Mouse (Mus musculus) liver, postnatal 0 days (tissue): Measurements from ENCODE around the gene Gm20696. TPM values are rescaled to one million over a fixed set of nuclear protein-coding genes. Genes with fewer than 3 reads are reported as not detected.

Experiments used
- ATAC-seq: fragments of 200-750 bp; cut with Nextera tagmentation; 2 replicates; pipeline ENCODE4 v1.8.0; 2017; ENCODE audit warnings: mild to moderate bottlenecking, moderate library complexity
- DNase-seq: peaks from one replicate; pipeline ENCODE4 v3.0.0-alpha.2; 2016
- H3K27ac ChIP-seq: fragments of 300-500 bp; sonication (generic); 2 replicates; pipeline ENCODE4 v1.5.1; 2014; ENCODE audit warnings: antibody characterized with exemption, moderate library complexity, mild to moderate bottlenecking, low read depth
- H3K27me3 ChIP-seq: fragments of 300-500 bp; sonication (generic); 2 replicates; pipeline ENCODE4 v1.6.1; 2014; ENCODE audit warnings: low read length, control low read depth, mixed read lengths; ENCODE audit not compliant: insufficient read depth
- H3K36me3 ChIP-seq: fragments of 300-500 bp; sonication (generic); replicated peaks from 2 replicates; pipeline ENCODE4 v1.6.1; 2014; ENCODE audit warnings: mild to moderate bottlenecking, control low read depth, low read length, moderate library complexity, mixed read lengths; ENCODE audit not compliant: insufficient read depth
- H3K4me1 ChIP-seq: fragments of 300-500 bp; sonication (generic); 2 replicates; pipeline ENCODE4 v1.6.1; 2014; ENCODE audit warnings: antibody characterized with exemption, mild to moderate bottlenecking, control low read depth; ENCODE audit not compliant: insufficient read depth
- H3K4me2 ChIP-seq: fragments of 300-500 bp; sonication (generic); 2 replicates; pipeline ENCODE4 v1.6.1; 2014; ENCODE audit warnings: low read depth, mild to moderate bottlenecking, low read length, moderate library complexity, mixed read lengths
- H3K4me3 ChIP-seq: fragments of 300-500 bp; sonication (generic); 2 replicates; pipeline ENCODE4 v1.5.1; 2014; ENCODE audit warnings: low read depth, low read length
- H3K9ac ChIP-seq: fragments of 300-500 bp; sonication (generic); replicated peaks from 2 replicates; pipeline ENCODE4 v1.6.1; 2014; ENCODE audit warnings: mild to moderate bottlenecking, moderate library complexity
- H3K9me3 ChIP-seq: fragments of 300-500 bp; sonication (generic); 2 replicates; pipeline ENCODE4 v1.6.1; 2016; ENCODE audit warnings: mild to moderate bottlenecking, control low read depth, low read length, mixed read lengths
- CTCF ChIP-seq: sonication (generic); IDR thresholded peaks from 2 replicates; pipeline ENCODE4 v1.5.1; 2016; ENCODE audit warnings: antibody characterized with exemption, low read depth
- EP300 ChIP-seq: IDR thresholded peaks from 2 replicates; pipeline ENCODE4 v1.6.1; 2016; ENCODE audit warnings: antibody characterized with exemption, low read depth, mild to moderate bottlenecking
- WGBS: fragments of 180-500 bp; shearing (Covaris S2); extraction: QIAGEN DNeasy Blood & Tissue Kit; methylation state at CpG from one replicate; pipeline ENCODE4 v1.1.7; 2014; ENCODE audit not compliant: insufficient replicate concordance; 5-methylcytosine and 5-hydroxymethylcytosine counted together
- polyA plus RNA-seq: library from polyadenylated mRNA; unstranded; fragments of >200 nt; fragmentation: Nextera tagmentation; extraction: Ambion mirVana; gene quantifications from 2 replicates; pipeline ENCODE4 v1.2.1, GENCODE M21; 2015

Gene Gm20696
- polyA plus RNA-seq, 1 experiment from 2014 or later, result 1.2 TPM

- Histone ChIP-seq H3K4me3 (no peak overlapping the region), H3K4me1 (peaks cover 27% of the 10 kb centered on the region), H3K9ac (no peak overlapping the region), H3K27me3 (no peaks in the 10 kb centered on the region), H3K36me3 (no peaks in the 10 kb centered on the region), H3K27ac (no peak overlapping the region), H3K9me3 (no peaks in the 10 kb centered on the region), H3K4me2 (peak overlapping the region; percentile 15; the same call in 1 of the 2 replicates)
- peak; percentile 34 for TF ChIP-seq CTCF
- TF ChIP-seq EP300, result no peak
- WGBS, result 28% methylated on average over 3 of the region's 3 CpGs
- DNase-seq (no peak), ATAC-seq (no peak)
Measured at GRCm38 (mm10) chr6:99492937-99493336, 173.7 kb downstream of the Gm20696 start.

- ATAC-seq (no peak), DNase-seq (no peak)
- Histone ChIP-seq H3K9me3 (no peaks in the 10 kb centered on the region), H3K9ac (no peak overlapping the region), H3K36me3 (no peaks in the 10 kb centered on the region), H3K4me2 (no peak overlapping the region), H3K27ac (no peak overlapping the region), H3K4me1 (peaks cover 24% of the 10 kb centered on the region), H3K27me3 (no peaks in the 10 kb centered on the region), H3K4me3 (no peak overlapping the region)
- 54% methylated on average over 6 of the region's 6 CpGs for WGBS
- no peak for TF ChIP-seq CTCF
- no peak for TF ChIP-seq EP300
Measured at GRCm38 (mm10) chr6:99491979-99492544, 174.5 kb downstream of the Gm20696 start.

GRCm38 (mm10) chr6:99491146-99491545 lies 175.5 kb downstream of the Gm20696 start:
- H3K36me3 ChIP-seq, result no peaks in the 10 kb centered on the region; the same call in 1 of the 2 replicates
- peaks cover 24% of the 10 kb centered on the region for H3K4me1 ChIP-seq
- no peak overlapping the region for H3K27ac ChIP-seq
- DNase-seq (no peak), ATAC-seq (no peak)
- 69% methylated on average over 3 of the region's 3 CpGs for WGBS
- H3K27me3 ChIP-seq, result no peaks in the 10 kb centered on the region
- H3K9me3 ChIP-seq, result no peaks in the 10 kb centered on the region
- H3K4me3 ChIP-seq, result no peak overlapping the region
- no peak overlapping the region for H3K4me2 ChIP-seq
- no peak overlapping the region for H3K9ac ChIP-seq
- no peak for TF ChIP-seq EP300
- TF ChIP-seq CTCF, result no peak

- ATAC-seq (peak; percentile 40; the same call in 1 of the 2 replicates), DNase-seq (no peak)
- peaks cover 29% of the 10 kb centered on the region for H3K4me1 ChIP-seq
- no peak overlapping the region for H3K9ac ChIP-seq
- H3K4me2 ChIP-seq, result no peak overlapping the region
- no peaks in the 10 kb centered on the region for H3K9me3 ChIP-seq
- H3K4me3 ChIP-seq, result no peak overlapping the region
- no peaks in the 10 kb centered on the region for H3K27me3 ChIP-seq
- TF ChIP-seq EP300 (no peak), CTCF (no peak)
- no peaks in the 10 kb centered on the region; the same call in 1 of the 2 replicates for H3K36me3 ChIP-seq
- 46% methylated on average over 8 of the region's 8 CpGs for WGBS
- 0 out of 2 replicates have a peak overlapping the region, but pooled peaks have one; percentile 3 for H3K27ac ChIP-seq
Measured at GRCm38 (mm10) chr6:99489900-99490648, 176.5 kb downstream of the Gm20696 start.

GRCm38 (mm10) chr6:99489423-99489822 lies 177.2 kb downstream of the Gm20696 start:
- ATAC-seq, result no peak
- no peak for TF ChIP-seq EP300

GRCm38 (mm10) chr6:99485884-99486640 lies 180.5 kb downstream of the Gm20696 start:
- TF ChIP-seq CTCF, result peak; percentile 37
- TF ChIP-seq EP300, result no peak
- no peak overlapping the region for H3K4me3 ChIP-seq
- 64% methylated on average over 12 of the region's 12 CpGs for WGBS
- H3K4me2 ChIP-seq, result peak overlapping the region; percentile 53; the same call in 1 of the 2 replicates
- no peak for ATAC-seq
- peaks cover 17% of the 10 kb centered on the region for H3K4me1 ChIP-seq
- no peaks in the 10 kb centered on the region for H3K9me3 ChIP-seq
- H3K9ac ChIP-seq, result no peak overlapping the region
- no peak for DNase-seq
- peak overlapping the region; percentile 62; the same call in 1 of the 2 replicates for H3K27ac ChIP-seq
- H3K27me3 ChIP-seq, result no peaks in the 10 kb centered on the region
- peaks cover 4% of the 10 kb centered on the region; the same call in 1 of the 2 replicates for H3K36me3 ChIP-seq

More at GRCm38 (mm10) chr6:99489423-99489822, 177.2 kb downstream of the Gm20696 start:
- Histone ChIP-seq H3K9ac (no peak overlapping the region), H3K27me3 (no peaks in the 10 kb centered on the region), H3K36me3 (no peaks in the 10 kb centered on the region; the same call in 1 of the 2 replicates), H3K4me3 (no peak overlapping the region), H3K4me2 (no peak overlapping the region), H3K9me3 (no peaks in the 10 kb centered on the region), H3K27ac (peak overlapping the region; percentile 3; the same call in 1 of the 2 replicates), H3K4me1 (peaks cover 29% of the 10 kb centered on the region)
- DNase-seq, result no peak
- WGBS, result 67% methylated on average over 10 of the region's 10 CpGs
